Mouse (Mus musculus): ENCODE data around the gene Zfp57. TPM values are rescaled to one million over a fixed set of nuclear protein-coding genes. Genes with fewer than 3 reads are reported as not detected.
A peak's percentile ranks its signal among the peaks of the same experiment; 100 is the strongest.

Zfp57 gene
- polyA plus RNA-seq, 1 experiment from 2014 or later, result 96.9 TPM

DNA sequence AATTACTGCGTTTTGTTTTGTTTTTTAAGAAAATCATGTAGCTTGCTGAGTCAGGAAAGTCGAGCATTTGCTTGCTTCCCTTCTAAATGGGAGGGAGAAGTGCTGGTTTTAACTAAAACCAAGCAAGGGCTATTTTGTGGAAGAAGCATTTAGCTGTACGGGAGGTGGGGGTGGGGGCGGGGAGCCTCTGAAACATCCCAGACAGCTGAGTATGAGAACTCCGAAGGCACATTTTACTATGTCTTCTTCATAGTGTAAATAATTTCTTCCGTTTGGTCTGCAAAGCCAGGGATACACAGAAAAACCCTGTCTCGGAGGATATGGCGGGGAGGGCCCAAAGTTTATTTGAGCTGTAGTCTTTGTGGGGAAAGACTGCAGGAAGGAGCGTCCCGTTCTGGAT, 27.2 kb downstream of the Zfp57 start:
- 4% methylated on average over 10 of the region's 10 CpGs for WGBS
- Histone ChIP-seq H3K4me3 (peak overlapping the region; percentile 54), H3K4me1 (replicated peaks) (peaks cover 19% of the 10 kb centered on the region), H3K36me3 (no peaks in the 10 kb centered on the region), H3K9me3 (no peaks in the 10 kb centered on the region), H3K27me3 (ENCODE audit: insufficient read depth, poor library complexity, severe bottlenecking) (no peaks in the 10 kb centered on the region), H3K27ac (peak overlapping the region; percentile 93)
- DNase-seq (ENCODE audit: low spot score), result no peak

DNA sequence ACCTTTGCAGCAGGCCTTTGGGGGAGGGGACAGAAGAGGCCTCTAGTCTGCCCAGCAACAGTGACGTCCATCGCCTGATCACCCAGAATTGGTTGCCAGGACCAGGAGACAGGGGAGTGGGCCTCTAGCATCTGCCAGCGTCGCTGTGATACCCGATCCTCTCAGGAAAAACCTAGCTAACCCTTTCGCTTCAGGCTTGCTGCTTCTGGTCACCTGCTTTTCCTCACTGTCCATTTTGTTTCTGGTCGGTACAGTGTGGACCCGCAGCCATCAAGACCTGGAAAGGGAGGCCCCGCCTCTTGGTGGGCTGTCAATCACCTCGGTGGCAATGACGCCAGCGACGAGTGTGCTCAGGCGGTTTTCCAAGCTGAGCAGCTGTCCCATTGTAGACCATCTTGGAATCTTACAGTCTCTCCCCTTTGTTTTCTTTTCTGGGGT, 27.7 kb downstream of the Zfp57 start:
- no peaks in the 10 kb centered on the region for H3K27me3 ChIP-seq (ENCODE audit: insufficient read depth, poor library complexity, severe bottlenecking)
- no peaks in the 10 kb centered on the region for H3K9me3 ChIP-seq
- peak overlapping the region; percentile 54 for H3K4me3 ChIP-seq
- H3K27ac ChIP-seq, result peak overlapping the region; percentile 93
- WGBS, result under 1% methylated on average over 14 of the region's 14 CpGs
- DNase-seq (ENCODE audit: low spot score), result peak; percentile 96
- H3K4me1 ChIP-seq (replicated peaks), result peaks cover 19% of the 10 kb centered on the region
- no peaks in the 10 kb centered on the region for H3K36me3 ChIP-seq

DNA sequence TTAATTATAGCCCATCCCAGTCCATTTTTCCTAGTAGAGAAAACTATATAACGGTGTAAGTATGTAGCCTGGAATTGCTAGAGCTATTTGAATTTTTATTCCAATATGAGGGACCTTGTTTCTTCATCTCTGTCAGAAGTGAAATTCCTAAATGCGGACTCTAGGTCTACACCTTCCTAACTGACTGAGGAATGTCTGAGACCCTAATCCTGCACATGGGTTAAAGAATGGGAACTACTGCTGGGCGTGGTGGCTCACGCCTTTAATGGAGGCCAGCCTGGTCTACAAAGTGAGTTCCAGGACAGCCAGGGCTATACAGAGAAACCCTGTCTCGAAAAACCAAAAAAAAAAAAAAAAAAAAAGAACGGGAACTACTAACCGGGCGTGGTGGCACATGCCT, 28.2 kb downstream of the Zfp57 start:
- WGBS, result 66% methylated on average over 8 of the region's 8 CpGs
- H3K4me1 ChIP-seq (replicated peaks), result peaks cover 19% of the 10 kb centered on the region

DNA sequence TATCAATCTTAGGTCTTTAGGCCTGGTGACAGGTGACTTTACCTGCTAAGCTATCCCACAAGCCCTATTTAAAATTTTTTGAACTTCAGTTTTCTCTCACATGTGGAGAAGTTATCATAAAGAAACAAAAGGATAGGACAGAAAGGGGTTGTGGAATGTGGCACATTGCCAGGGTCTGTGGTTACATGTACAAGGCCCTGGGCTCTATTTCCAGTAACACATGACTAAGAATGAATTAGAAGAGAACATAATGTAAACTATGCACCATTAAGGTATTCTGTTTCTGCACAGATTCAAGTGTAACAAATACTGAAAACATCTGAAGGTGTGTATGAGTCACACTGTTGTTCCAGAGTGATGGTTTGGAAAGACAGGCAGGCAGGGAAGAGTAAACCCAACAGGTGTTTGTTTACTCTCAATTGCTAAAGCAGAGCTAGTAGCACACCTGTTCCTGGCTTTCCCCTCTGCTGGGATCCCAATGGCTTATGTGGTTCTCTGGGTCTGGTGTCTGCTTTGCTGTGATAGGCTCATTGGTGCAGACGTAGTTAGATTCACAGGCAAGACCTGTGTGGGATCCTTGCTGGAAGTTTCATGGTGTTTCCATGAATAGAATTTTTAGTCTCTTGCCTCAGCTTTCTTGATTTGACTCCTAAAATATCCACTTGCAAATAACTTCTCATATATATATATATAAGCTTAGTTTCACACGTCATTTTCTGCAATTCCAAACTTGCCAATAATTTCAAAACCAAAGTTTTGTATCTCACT, 38.3 kb downstream of the Zfp57 start:
- Histone ChIP-seq H3K9me3 (no peaks in the 10 kb centered on the region), H3K4me1 (replicated peaks) (no peaks in the 10 kb centered on the region), H3K27me3 (ENCODE audit: insufficient read depth, poor library complexity, severe bottlenecking) (no peaks in the 10 kb centered on the region), H3K36me3 (no peaks in the 10 kb centered on the region), H3K27ac (no peak overlapping the region), H3K4me3 (no peak overlapping the region)
- DNase-seq (ENCODE audit: low spot score), result no peak
- WGBS, result 75% methylated on average over 2 of the region's 2 CpGs

More for the DNA sequence above, 28.2 kb downstream of the Zfp57 start:
- no peaks in the 10 kb centered on the region for H3K9me3 ChIP-seq
- no peaks in the 10 kb centered on the region for H3K27me3 ChIP-seq (ENCODE audit: insufficient read depth, poor library complexity, severe bottlenecking)
- peak overlapping the region; percentile 93 for H3K27ac ChIP-seq
- DNase-seq (ENCODE audit: low spot score), result no peak
- no peaks in the 10 kb centered on the region for H3K36me3 ChIP-seq
- peak overlapping the region; percentile 54 for H3K4me3 ChIP-seq

DNA sequence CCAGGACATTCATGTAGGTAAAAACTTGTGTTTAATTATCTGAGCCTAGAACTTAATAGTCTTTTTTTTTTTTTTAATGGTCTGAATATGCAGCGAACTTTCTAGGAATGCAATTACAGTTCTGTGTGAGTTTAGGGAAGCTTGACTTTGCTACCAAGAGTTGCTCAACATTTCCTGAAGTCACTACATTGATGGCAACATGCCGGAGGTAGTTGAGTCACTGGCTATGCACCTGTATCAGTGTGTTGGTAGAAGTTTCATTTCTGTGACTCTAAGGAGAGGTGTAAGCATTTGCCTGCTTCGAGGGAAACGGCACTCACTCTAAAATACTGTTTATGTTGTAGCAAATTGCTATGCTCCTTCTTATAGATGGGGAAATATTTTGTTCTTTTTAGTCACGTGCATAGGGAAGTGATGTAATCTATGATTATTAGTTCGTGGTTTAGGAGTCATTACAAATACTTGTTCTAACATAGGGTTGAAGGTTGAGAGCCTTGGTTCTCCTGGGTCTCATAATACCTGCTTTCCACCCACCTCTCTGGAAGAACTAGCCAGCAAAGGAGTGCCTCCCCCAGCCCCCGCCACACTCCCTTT, 43.8 kb downstream of the Zfp57 start:
- H3K9me3 ChIP-seq, result no peaks in the 10 kb centered on the region
- H3K36me3 ChIP-seq, result no peaks in the 10 kb centered on the region
- H3K27me3 ChIP-seq (ENCODE audit: insufficient read depth, poor library complexity, severe bottlenecking), result peaks cover 33% of the 10 kb centered on the region
- peaks cover 40% of the 10 kb centered on the region for H3K4me1 ChIP-seq (replicated peaks)
- peak overlapping the region; percentile 92 for H3K4me3 ChIP-seq
- DNase-seq (ENCODE audit: low spot score), result no peak
- H3K27ac ChIP-seq, result peak overlapping the region; percentile 96; the same call in 1 of the 2 replicates
- 84% methylated on average over 7 of the region's 7 CpGs for WGBS

DNA sequence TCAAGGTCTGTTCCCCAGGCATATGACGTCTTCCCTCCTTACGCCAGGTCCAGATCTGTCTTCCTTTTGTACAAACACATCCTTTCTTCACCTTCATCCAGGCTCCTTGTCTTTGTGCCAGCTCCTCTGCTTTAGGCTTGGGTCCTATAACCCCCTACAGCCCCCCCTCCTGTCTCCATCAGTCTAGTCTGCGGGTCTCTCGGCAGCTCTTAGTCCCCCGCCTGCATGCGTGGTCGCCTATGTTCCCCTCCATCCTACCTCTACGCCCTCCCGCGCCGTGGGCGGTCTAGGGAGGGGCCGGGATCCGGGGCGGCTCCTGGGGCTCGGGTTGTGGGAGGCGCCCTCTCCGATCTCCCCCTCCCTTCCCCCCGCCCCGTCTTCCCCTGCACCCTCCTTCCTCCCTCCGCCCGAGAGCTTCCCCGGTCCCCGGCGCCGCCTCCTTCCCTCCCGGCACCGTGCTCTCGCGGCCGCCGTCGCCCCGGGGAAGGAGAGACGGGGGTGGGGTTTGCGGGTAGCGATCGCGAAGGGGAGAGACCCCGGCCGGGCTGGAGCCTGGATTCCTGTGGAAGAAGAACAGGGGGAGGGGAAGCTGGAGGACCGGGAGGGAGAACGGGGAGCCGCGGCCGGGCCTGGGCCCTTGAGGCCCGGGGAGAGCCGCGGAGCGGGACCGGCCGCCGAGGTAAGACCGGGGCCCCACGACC, 44.8 kb downstream of the Zfp57 start, which contains the start of gene Gabbr1:
Gene Gabbr1, plus strand, starts transcription at position 356 of the 701 bp plus-strand sequence.
- peak; percentile 83 for DNase-seq (ENCODE audit: low spot score)
- no peaks in the 10 kb centered on the region for H3K9me3 ChIP-seq
- H3K36me3 ChIP-seq, result no peaks in the 10 kb centered on the region
- peak within 1 kb of the TSS; percentile 92 for H3K4me3 ChIP-seq
- under 1% methylated on average over 40 of the region's 55 CpGs for WGBS
- peaks cover 48% of the 10 kb centered on the region for H3K4me1 ChIP-seq (replicated peaks)
- peak within 1 kb of the TSS; percentile 96 for H3K27ac ChIP-seq
- peaks cover 34% of the 10 kb centered on the region for H3K27me3 ChIP-seq (ENCODE audit: insufficient read depth, poor library complexity, severe bottlenecking)

DNA sequence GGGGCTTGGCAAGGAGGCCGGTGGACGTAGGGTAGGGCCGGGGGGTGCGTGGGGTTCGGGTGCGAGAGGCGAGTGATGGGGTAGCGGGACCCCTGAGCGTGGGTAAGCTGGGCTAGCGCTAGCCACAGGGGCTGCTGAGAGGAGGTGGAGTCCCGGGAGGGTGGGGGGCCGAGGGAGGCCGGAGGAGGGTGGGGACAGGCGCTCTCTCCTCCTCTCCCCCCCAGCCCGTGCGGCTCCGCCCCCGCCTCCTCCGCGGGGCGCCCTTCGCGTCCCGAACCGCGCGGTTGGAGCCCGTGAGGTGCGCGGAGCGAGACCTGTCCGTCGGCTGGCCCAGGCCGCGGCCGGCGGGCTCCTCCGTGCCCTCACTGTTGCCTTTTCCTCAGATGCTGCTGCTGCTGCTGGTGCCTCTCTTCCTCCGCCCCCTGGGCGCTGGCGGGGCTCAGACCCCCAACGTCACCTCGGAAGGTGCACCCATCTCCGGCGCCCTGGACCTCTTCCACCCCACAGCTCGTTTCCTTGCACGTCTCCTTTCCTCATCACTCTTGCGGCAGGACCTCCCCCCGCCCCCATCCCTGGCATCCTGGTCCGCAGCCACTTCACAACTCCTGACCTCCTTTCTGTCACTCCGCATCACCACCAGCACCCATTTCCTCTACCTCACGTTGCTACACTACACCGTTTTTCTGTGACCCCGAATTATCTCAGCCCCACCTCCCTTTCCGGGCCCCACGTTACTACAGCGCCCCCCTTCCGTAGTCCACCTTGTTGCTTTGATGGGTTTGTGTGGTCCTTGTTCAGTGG, 45.5 kb downstream of the Zfp57 start:
- peak overlapping the region; percentile 92 for H3K4me3 ChIP-seq
- H3K27ac ChIP-seq, result peak overlapping the region; percentile 96
- WGBS, result 1% methylated on average over 46 of the region's 58 CpGs
- no peaks in the 10 kb centered on the region for H3K36me3 ChIP-seq
- no peaks in the 10 kb centered on the region for H3K9me3 ChIP-seq
- DNase-seq (ENCODE audit: low spot score), result peak; percentile 71
- peaks cover 56% of the 10 kb centered on the region for H3K4me1 ChIP-seq (replicated peaks)
- peaks cover 34% of the 10 kb centered on the region for H3K27me3 ChIP-seq (ENCODE audit: insufficient read depth, poor library complexity, severe bottlenecking)

DNA sequence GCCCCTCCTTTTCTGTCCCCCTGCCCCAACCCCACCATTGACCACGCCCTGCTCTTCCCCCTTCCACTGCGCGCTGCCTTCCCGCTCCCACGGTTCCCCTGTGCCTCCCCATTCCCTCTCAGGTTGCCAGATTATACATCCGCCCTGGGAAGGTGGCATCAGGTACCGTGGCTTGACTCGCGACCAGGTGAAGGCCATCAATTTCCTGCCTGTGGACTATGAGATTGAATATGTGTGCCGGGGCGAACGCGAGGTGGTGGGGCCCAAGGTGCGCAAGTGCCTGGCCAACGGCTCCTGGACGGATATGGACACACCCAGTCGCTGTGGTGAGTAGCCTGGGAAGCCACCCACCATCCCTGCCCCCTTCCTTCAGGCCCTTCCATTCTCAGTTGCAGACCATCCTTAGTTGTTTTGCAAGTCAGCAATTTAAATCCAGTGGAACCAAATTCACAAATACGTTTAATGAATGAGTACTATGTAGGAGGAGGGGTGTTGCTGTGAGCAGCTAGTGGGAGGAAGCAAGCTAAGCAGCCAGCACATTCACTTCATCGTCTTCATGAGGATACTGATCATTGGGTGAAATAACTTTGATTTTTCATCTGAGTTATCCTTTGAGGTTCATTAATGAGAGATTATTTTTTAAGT, 46.5 kb downstream of the Zfp57 start:
- H3K36me3 ChIP-seq, result no peaks in the 10 kb centered on the region
- peaks cover 34% of the 10 kb centered on the region for H3K27me3 ChIP-seq (ENCODE audit: insufficient read depth, poor library complexity, severe bottlenecking)
- no peak overlapping the region for H3K27ac ChIP-seq
- peaks cover 61% of the 10 kb centered on the region for H3K4me1 ChIP-seq (replicated peaks)
- peak overlapping the region; percentile 92 for H3K4me3 ChIP-seq
- no peak for DNase-seq (ENCODE audit: low spot score)
- no peaks in the 10 kb centered on the region for H3K9me3 ChIP-seq
- WGBS, result 14% methylated on average over 19 of the region's 19 CpGs

DNA sequence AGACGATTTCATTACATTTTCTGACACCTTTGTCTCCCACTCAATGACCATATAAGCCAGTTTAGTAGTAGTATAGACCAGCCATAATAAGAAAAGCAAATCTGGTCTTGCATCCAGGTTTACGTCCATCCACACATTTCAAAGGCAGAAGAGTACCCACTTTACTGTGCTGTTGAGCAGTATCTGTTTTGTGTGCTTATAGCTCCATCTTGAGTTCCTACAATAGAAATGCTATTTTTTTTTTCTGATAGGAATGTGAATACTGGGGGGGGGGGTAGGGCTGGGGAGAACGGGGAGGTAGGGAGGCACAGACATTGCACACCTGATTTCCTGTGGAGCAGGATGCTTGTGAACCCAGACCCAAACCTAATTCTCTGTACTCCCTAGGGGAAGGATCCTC, 47.0 kb downstream of the Zfp57 start:
- Histone ChIP-seq H3K36me3 (0 out of 2 replicates have a peak, but pooled peaks cover 4% of the 10 kb centered on the region), H3K4me3 (no peak overlapping the region), H3K27me3 (ENCODE audit: insufficient read depth, poor library complexity, severe bottlenecking) (peaks cover 34% of the 10 kb centered on the region), H3K27ac (no peak overlapping the region), H3K4me1 (replicated peaks) (peaks cover 64% of the 10 kb centered on the region), H3K9me3 (no peaks in the 10 kb centered on the region)
- DNase-seq (ENCODE audit: low spot score), result no peak
- WGBS, result 31% methylated on average over 3 of the region's 3 CpGs

DNA sequence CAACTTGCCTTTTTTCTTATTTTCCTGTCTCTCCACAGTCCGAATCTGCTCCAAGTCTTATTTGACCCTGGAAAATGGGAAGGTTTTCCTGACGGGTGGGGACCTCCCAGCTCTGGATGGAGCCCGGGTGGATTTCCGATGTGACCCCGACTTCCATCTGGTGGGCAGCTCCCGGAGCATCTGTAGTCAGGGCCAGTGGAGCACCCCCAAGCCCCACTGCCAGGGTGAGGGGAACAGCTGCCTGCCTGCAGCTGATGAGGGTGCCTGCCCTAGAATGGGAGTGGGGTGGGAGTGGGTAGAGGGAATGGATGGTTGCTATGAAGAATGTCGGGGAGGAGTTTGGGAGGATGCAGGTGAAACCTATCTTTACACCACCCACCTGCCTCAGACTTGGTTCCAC, 47.4 kb downstream of the Zfp57 start:
- no peaks in the 10 kb centered on the region for H3K9me3 ChIP-seq
- H3K27me3 ChIP-seq (ENCODE audit: insufficient read depth, poor library complexity, severe bottlenecking), result peaks cover 34% of the 10 kb centered on the region
- no peak for DNase-seq (ENCODE audit: low spot score)
- no peak overlapping the region; the same call in 1 of the 2 replicates for H3K4me3 ChIP-seq
- 54% methylated on average over 7 of the region's 7 CpGs for WGBS
- no peak overlapping the region for H3K27ac ChIP-seq
- peaks cover 66% of the 10 kb centered on the region for H3K4me1 ChIP-seq (replicated peaks)
- 0 out of 2 replicates have a peak, but pooled peaks cover 5% of the 10 kb centered on the region for H3K36me3 ChIP-seq

DNA sequence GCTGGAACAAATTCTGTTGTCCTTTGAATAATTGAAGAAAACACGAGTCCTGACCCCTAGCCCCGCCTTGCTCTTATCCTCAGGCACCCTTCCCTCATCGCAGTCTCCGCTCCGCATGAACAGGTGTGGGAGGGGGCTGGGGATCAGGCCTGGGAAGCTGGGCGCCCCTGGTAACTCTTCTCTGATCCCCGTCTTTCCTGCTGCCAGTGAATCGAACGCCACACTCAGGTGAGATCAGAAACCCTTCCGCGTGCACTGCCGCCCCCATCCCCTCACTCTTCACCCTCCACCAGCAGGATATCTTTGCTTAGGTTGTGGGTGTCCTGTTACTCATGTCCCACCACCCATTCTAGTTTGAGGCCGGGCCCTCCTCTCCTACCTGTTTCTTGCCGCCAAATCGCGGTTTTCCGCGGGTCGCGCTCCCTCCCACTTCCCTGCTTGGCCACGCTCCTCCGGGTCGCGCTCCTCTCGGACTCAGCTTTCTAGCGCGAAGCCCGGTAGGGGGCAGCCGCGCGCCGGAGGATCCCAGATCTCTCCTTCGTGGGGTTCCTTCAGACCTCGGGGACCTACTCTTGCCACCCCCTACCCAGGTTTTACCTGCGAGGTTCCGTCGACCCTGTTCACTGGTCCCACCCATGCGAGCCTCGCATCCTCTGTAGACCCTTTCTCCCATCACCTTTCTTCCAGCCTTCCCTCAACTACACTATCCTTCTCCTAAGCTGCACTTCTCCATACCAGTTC, 48.8 kb downstream of the Zfp57 start:
- H3K9me3 ChIP-seq, result no peaks in the 10 kb centered on the region
- H3K27ac ChIP-seq, result peak overlapping the region; percentile 90
- peaks cover 34% of the 10 kb centered on the region for H3K27me3 ChIP-seq (ENCODE audit: insufficient read depth, poor library complexity, severe bottlenecking)
- peak; percentile 77 for DNase-seq (ENCODE audit: low spot score)
- peaks cover 18% of the 10 kb centered on the region for H3K36me3 ChIP-seq
- peaks cover 66% of the 10 kb centered on the region for H3K4me1 ChIP-seq (replicated peaks)
- 1% methylated on average over 39 of the region's 39 CpGs for WGBS
- peak overlapping the region; percentile 81 for H3K4me3 ChIP-seq
